Mouse (Mus musculus): Measurements from ENCODE around the gene Ablim2. TPM values are rescaled to one million over a fixed set of nuclear protein-coding genes. Genes with fewer than 3 reads are reported as not detected.

Gene Ablim2
- polyA plus RNA-seq, 1 experiment from 2014 or later = 0.77 TPM

DNA sequence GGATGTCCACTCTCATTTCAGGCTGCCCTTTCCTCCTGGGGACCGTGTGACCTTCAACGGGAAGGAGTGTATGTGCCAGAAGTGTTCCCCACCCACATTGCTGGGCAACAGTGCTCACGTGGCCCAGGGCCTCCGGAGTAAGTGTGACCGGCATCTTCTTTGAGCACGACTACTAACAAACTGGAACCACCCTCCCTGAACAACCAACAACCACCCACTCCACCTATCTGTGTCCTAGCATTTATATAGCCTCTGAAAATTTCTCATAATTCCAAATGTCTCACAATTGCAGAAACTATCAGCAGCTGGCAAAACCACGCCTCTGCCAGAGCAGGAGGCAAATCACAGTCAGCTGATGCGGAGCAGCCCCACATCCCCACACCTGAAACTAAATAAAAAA lies 49.3 kb downstream of the Ablim2 start:
- Histone ChIP-seq H3K9ac (ENCODE audit: low read length) (no peak overlapping the region), H3K4me3 (ENCODE audit: low read length) (no peak overlapping the region), H3K27me3 (ENCODE audit: control insufficient read depth, insufficient read depth, low read depth, low read length) (no peaks in the 10 kb centered on the region), H3K9me3 (ENCODE audit: control insufficient read depth, low read length) (no peaks in the 10 kb centered on the region), H3K36me3 (ENCODE audit: control insufficient read depth, insufficient read depth, low read length) (no peaks in the 10 kb centered on the region), H3K27ac (ENCODE audit: low read length) (no peak overlapping the region), H3K4me2 (ENCODE audit: low read depth, low read length) (no peak overlapping the region), H3K4me1 (replicated peaks; ENCODE audit: control insufficient read depth, insufficient read depth, low read length) (no peaks in the 10 kb centered on the region)
- no peak for ATAC-seq (ENCODE audit: low read depth)
- WGBS = 71% methylated on average over 8 of the region's 8 CpGs

DNA sequence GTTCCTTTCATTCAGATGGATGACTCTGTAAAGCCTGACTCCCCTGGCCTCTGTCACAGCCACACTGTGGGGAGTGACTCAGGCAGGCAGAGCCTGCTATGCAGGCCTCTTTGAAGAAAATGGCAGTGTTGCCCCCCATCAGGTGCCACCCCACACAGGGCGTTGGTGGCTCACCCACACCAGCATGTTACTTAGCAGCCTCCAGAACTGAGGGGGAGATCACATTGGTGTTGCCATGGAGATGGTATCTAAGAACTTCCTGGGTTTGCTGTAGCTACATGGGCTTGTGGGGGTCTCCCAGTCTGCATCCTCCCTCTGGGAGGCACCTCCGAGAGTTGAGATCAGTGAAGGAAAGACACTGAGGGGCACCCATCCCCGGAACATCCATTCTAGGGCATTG lies 52.8 kb downstream of the Ablim2 start:
- Histone ChIP-seq H3K27ac (ENCODE audit: low read length) (no peak overlapping the region), H3K4me1 (replicated peaks; ENCODE audit: control insufficient read depth, insufficient read depth, low read length) (no peaks in the 10 kb centered on the region), H3K9me3 (ENCODE audit: control insufficient read depth, low read length) (no peaks in the 10 kb centered on the region), H3K36me3 (ENCODE audit: control insufficient read depth, insufficient read depth, low read length) (no peaks in the 10 kb centered on the region), H3K9ac (ENCODE audit: low read length) (no peak overlapping the region), H3K4me2 (ENCODE audit: low read depth, low read length) (no peak overlapping the region), H3K4me3 (ENCODE audit: low read length) (no peak overlapping the region), H3K27me3 (ENCODE audit: control insufficient read depth, insufficient read depth, low read depth, low read length) (no peaks in the 10 kb centered on the region)
- no peak for ATAC-seq (ENCODE audit: low read depth)
- 47% methylated on average over 3 of the region's 3 CpGs for WGBS

- H3K27ac ChIP-seq (ENCODE audit: low read length) = no peak overlapping the region
- no peak for ATAC-seq (ENCODE audit: low read depth)
- H3K4me1 ChIP-seq (replicated peaks; ENCODE audit: control insufficient read depth, insufficient read depth, low read length) = no peaks in the 10 kb centered on the region
- no peak overlapping the region for H3K9ac ChIP-seq (ENCODE audit: low read length)
- no peak overlapping the region for H3K4me3 ChIP-seq (ENCODE audit: low read length)
- no peaks in the 10 kb centered on the region for H3K27me3 ChIP-seq (ENCODE audit: control insufficient read depth, insufficient read depth, low read depth, low read length)
- WGBS = 51% methylated on average over 13 of the region's 13 CpGs
- no peaks in the 10 kb centered on the region for H3K36me3 ChIP-seq (ENCODE audit: control insufficient read depth, insufficient read depth, low read length)
- H3K4me2 ChIP-seq (ENCODE audit: low read depth, low read length) = no peak overlapping the region
- H3K9me3 ChIP-seq (ENCODE audit: control insufficient read depth, low read length) = no peaks in the 10 kb centered on the region
Observed at GRCm38 (mm10) chr5:35811639-35812295, 54.1 kb downstream of the Ablim2 start.

DNA sequence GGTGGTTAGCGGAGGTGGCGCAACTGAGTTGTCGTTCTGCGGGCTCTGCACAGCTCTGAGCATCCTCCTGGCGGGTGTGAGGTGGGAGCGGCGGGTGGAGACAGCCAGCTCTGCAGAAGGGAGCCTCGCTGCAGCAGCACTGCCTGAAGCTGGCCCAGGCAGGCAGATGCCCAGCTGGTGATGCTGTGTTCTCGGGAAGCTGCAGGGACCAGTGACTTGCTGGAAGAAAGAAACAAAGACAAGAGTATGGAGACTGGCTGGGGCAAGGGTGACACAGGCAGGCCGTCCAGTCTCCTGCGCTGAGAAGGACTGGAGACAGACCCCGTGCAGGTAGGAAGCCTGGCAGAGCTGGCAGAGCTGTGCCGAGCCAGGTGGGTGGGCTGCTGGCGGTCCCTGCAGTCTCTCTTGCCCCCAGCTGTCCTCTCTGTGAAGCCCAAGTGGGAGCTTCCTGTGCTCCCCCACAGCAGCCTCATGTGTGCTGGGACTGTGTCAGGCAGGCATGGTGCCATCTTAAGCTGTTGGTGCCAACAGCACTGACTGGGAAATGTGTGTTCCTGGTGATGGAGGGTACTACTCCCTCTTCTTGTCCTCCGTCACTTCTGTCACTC lies 56.8 kb downstream of the Ablim2 start:
- H3K4me2 ChIP-seq (ENCODE audit: low read depth, low read length) = no peak overlapping the region
- no peaks in the 10 kb centered on the region for H3K36me3 ChIP-seq (ENCODE audit: control insufficient read depth, insufficient read depth, low read length)
- H3K27ac ChIP-seq (ENCODE audit: low read length) = no peak overlapping the region
- WGBS = 57% methylated on average over 15 of the region's 15 CpGs
- no peak for ATAC-seq (ENCODE audit: low read depth)
- H3K4me3 ChIP-seq (ENCODE audit: low read length) = no peak overlapping the region
- no peaks in the 10 kb centered on the region for H3K9me3 ChIP-seq (ENCODE audit: control insufficient read depth, low read length)
- no peak overlapping the region for H3K9ac ChIP-seq (ENCODE audit: low read length)
- H3K27me3 ChIP-seq (ENCODE audit: control insufficient read depth, insufficient read depth, low read depth, low read length) = no peaks in the 10 kb centered on the region
- no peaks in the 10 kb centered on the region for H3K4me1 ChIP-seq (replicated peaks; ENCODE audit: control insufficient read depth, insufficient read depth, low read length)

DNA sequence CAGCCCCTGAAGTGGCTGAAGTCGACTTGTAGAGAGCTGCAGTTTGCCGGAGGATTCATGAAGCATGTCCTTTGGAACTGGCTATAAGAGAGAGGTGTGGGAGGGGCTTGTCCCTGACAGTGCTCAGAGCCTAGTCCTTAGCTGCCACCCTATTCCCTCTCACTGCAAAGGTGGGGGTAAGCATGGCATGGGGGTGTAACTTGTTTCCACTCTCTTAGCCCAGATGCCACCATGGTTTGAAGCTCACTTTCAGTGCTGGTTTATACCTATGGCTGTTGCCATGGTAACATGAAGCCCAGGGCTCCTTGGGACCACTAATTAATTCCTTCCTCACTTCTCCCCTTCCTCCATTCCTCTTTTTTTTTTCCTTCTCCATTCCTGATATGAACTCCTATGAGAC lies 57.4 kb downstream of the Ablim2 start:
- no peaks in the 10 kb centered on the region for H3K4me1 ChIP-seq (replicated peaks; ENCODE audit: control insufficient read depth, insufficient read depth, low read length)
- no peaks in the 10 kb centered on the region for H3K27me3 ChIP-seq (ENCODE audit: control insufficient read depth, insufficient read depth, low read depth, low read length)
- no peak for ATAC-seq (ENCODE audit: low read depth)
- no peaks in the 10 kb centered on the region for H3K36me3 ChIP-seq (ENCODE audit: control insufficient read depth, insufficient read depth, low read length)
- H3K27ac ChIP-seq (ENCODE audit: low read length) = no peak overlapping the region
- WGBS = 19% methylated on average over 2 of the region's 2 CpGs
- no peak overlapping the region for H3K9ac ChIP-seq (ENCODE audit: low read length)
- H3K9me3 ChIP-seq (ENCODE audit: control insufficient read depth, low read length) = no peaks in the 10 kb centered on the region
- no peak overlapping the region for H3K4me2 ChIP-seq (ENCODE audit: low read depth, low read length)
- H3K4me3 ChIP-seq (ENCODE audit: low read length) = no peak overlapping the region

- no peak overlapping the region for H3K27ac ChIP-seq (ENCODE audit: low read length)
- H3K4me2 ChIP-seq (ENCODE audit: low read depth, low read length) = no peak overlapping the region
- ATAC-seq (ENCODE audit: low read depth) = no peak
- H3K36me3 ChIP-seq (ENCODE audit: control insufficient read depth, insufficient read depth, low read length) = no peaks in the 10 kb centered on the region
- H3K4me1 ChIP-seq (replicated peaks; ENCODE audit: control insufficient read depth, insufficient read depth, low read length) = no peaks in the 10 kb centered on the region
- no peak overlapping the region for H3K4me3 ChIP-seq (ENCODE audit: low read length)
- H3K27me3 ChIP-seq (ENCODE audit: control insufficient read depth, insufficient read depth, low read depth, low read length) = no peaks in the 10 kb centered on the region
- H3K9me3 ChIP-seq (ENCODE audit: control insufficient read depth, low read length) = no peaks in the 10 kb centered on the region
- 63% methylated on average over 3 of the region's 5 CpGs for WGBS
- no peak overlapping the region for H3K9ac ChIP-seq (ENCODE audit: low read length)
Observed at GRCm38 (mm10) chr5:35817266-35817665, 59.6 kb downstream of the Ablim2 start.

- Histone ChIP-seq H3K27ac (ENCODE audit: low read length) (no peak overlapping the region), H3K9ac (ENCODE audit: low read length) (no peak overlapping the region)
- 73% methylated on average over 3 of the region's 3 CpGs for whole genome bisulfite sequencing
Observed at GRCm38 (mm10) chr5:35817882-35818281, 60.2 kb downstream of the Ablim2 start.

DNA sequence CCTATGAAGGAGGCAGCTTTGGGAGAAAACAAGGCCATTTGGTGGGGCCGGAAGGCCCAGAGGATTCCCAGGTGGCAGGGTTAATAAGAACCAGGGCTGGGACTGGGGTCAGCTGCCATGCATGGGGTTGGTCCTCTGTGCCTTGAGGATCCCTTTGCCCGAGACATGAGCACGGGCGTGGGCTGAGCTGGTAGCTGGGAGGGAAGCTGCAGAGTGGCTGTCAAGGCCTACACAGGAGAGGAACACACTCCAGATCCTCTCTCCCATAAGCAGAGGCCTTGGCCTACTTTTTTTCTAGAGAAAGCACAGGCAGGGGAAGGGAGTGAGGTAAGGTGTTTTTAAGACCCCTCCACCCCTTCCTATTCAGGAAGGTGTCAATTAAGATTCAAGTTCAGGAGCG lies 65.0 kb downstream of the Ablim2 start:
- ATAC-seq (ENCODE audit: low read depth) = no peak
- Histone ChIP-seq H3K4me2 (ENCODE audit: low read depth, low read length) (no peak overlapping the region), H3K27me3 (ENCODE audit: control insufficient read depth, insufficient read depth, low read depth, low read length) (no peaks in the 10 kb centered on the region), H3K27ac (ENCODE audit: low read length) (no peak overlapping the region), H3K9me3 (ENCODE audit: control insufficient read depth, low read length) (no peaks in the 10 kb centered on the region), H3K36me3 (ENCODE audit: control insufficient read depth, insufficient read depth, low read length) (no peaks in the 10 kb centered on the region), H3K4me1 (replicated peaks; ENCODE audit: control insufficient read depth, insufficient read depth, low read length) (no peaks in the 10 kb centered on the region), H3K9ac (ENCODE audit: low read length) (no peak overlapping the region), H3K4me3 (ENCODE audit: low read length) (no peak overlapping the region)
- WGBS = 79% methylated on average over 5 of the region's 5 CpGs

More at GRCm38 (mm10) chr5:35817882-35818281, 60.2 kb downstream of the Ablim2 start:
- ATAC-seq (ENCODE audit: low read depth) = no peak
- Histone ChIP-seq H3K36me3 (ENCODE audit: control insufficient read depth, insufficient read depth, low read length) (no peaks in the 10 kb centered on the region), H3K27me3 (ENCODE audit: control insufficient read depth, insufficient read depth, low read depth, low read length) (no peaks in the 10 kb centered on the region), H3K4me1 (replicated peaks; ENCODE audit: control insufficient read depth, insufficient read depth, low read length) (no peaks in the 10 kb centered on the region), H3K9me3 (ENCODE audit: control insufficient read depth, low read length) (no peaks in the 10 kb centered on the region), H3K4me2 (ENCODE audit: low read depth, low read length) (no peak overlapping the region), H3K4me3 (ENCODE audit: low read length) (no peak overlapping the region)

- Histone ChIP-seq H3K9me3 (ENCODE audit: control insufficient read depth, low read length) (no peaks in the 10 kb centered on the region), H3K9ac (ENCODE audit: low read length) (no peak overlapping the region), H3K36me3 (ENCODE audit: control insufficient read depth, insufficient read depth, low read length) (no peaks in the 10 kb centered on the region), H3K4me2 (ENCODE audit: low read depth, low read length) (no peak overlapping the region), H3K27me3 (ENCODE audit: control insufficient read depth, insufficient read depth, low read depth, low read length) (no peaks in the 10 kb centered on the region), H3K27ac (ENCODE audit: low read length) (no peak overlapping the region), H3K4me3 (ENCODE audit: low read length) (no peak overlapping the region), H3K4me1 (replicated peaks; ENCODE audit: control insufficient read depth, insufficient read depth, low read length) (no peaks in the 10 kb centered on the region)
- WGBS = 55% methylated on average over 5 of the region's 5 CpGs
- no peak for ATAC-seq (ENCODE audit: low read depth)
Observed at GRCm38 (mm10) chr5:35826465-35826864, 68.8 kb downstream of the Ablim2 start.

Measured in lung, embryonic 16.5 days (tissue).